Mouse (Mus musculus) thymus, adult 2 months (tissue): Measurements from ENCODE around the gene Fchsd2. TPM values are rescaled to one million over a fixed set of nuclear protein-coding genes. Genes with fewer than 3 reads are reported as not detected.

Experiments
- DNase-seq: peaks from one replicate; pipeline ENCODE4 v3.0.0; 2021
- H3K27ac ChIP-seq: fragments of 200-500 bp; 2 replicates; pipeline ENCODE4 v1.5.1; 2012; ENCODE audit warnings: low read length, control low read depth; ENCODE audit not compliant: control insufficient read depth, insufficient read depth
- H3K27me3 ChIP-seq: fragments of 200-500 bp; 2 replicates; pipeline ENCODE4 v1.6.1; 2012; ENCODE audit warnings: mild to moderate bottlenecking, low read length, moderate library complexity, mixed read lengths; ENCODE audit not compliant: control insufficient read depth, insufficient read depth
- H3K36me3 ChIP-seq: fragments of 200-500 bp; 2 replicates; pipeline ENCODE4 v1.6.1; 2012; ENCODE audit warnings: mild to moderate bottlenecking, low read length, moderate library complexity; ENCODE audit not compliant: control insufficient read depth, insufficient read depth
- H3K4me1 ChIP-seq: fragments of 200-500 bp; replicated peaks from 2 replicates; pipeline ENCODE4 v1.6.1; 2012; ENCODE audit warnings: low read length; ENCODE audit not compliant: control insufficient read depth, insufficient read depth
- H3K4me3 ChIP-seq: fragments of 200-500 bp; 2 replicates; pipeline ENCODE4 v1.5.1; 2012; ENCODE audit warnings: mild to moderate bottlenecking, low read length, control low read depth, moderate library complexity; ENCODE audit not compliant: control insufficient read depth, insufficient read depth
- CTCF ChIP-seq: fragments of 200-500 bp; IDR thresholded peaks from 2 replicates; pipeline ENCODE4 v1.5.1; 2012; ENCODE audit warnings: mild to moderate bottlenecking, control low read depth, low read length, moderate library complexity, borderline replicate concordance; ENCODE audit not compliant: control insufficient read depth, poor library complexity, insufficient read depth; ENCODE audit errors: extremely low read depth
- POLR2A ChIP-seq: fragments of 200-500 bp; IDR thresholded peaks from 2 replicates; pipeline ENCODE4 v1.6.1; 2012; ENCODE audit warnings: mild to moderate bottlenecking, low read length, control low read depth, moderate library complexity; ENCODE audit not compliant: control insufficient read depth, poor library complexity, insufficient read depth; ENCODE audit errors: extremely low read depth
- WGBS: fragments of 180-500 bp; shearing (Covaris S2); methylation state at CpG from one replicate; pipeline ENCODE4 v1.1.7; 2018; 5-methylcytosine and 5-hydroxymethylcytosine counted together
- polyA plus RNA-seq: library from polyadenylated mRNA; depleted of rRNA; stranded (reverse); fragments of >200 nt; gene quantifications from 2 replicates; pipeline ENCODE4 v1.2.3, GENCODE M21; 2012

The Fchsd2 gene
- polyA plus RNA-seq, 1 experiment: 14.3 TPM

- WGBS: 96% methylated on average over 8 of the region's 8 CpGs
- DNase-seq: no peak
- H3K36me3 ChIP-seq: peaks cover 11% of the 10 kb centered on the region
- no peaks in the 10 kb centered on the region for H3K27me3 ChIP-seq
- no peak for TF ChIP-seq CTCF
- no peaks in the 10 kb centered on the region for H3K4me1 ChIP-seq
- no peak overlapping the region for H3K4me3 ChIP-seq
- no peak overlapping the region for H3K27ac ChIP-seq
Observed at GRCm38 (mm10) chr7:101236712-101237473, 144.2 kb downstream of the Fchsd2 start.

GRCm38 (mm10) chr7:101248760-101249159 lies 156.1 kb downstream of the Fchsd2 start:
- no peak overlapping the region for H3K27ac ChIP-seq

GRCm38 (mm10) chr7:101249173-101249572 lies 156.5 kb downstream of the Fchsd2 start:
- DNase-seq: no peak
- TF ChIP-seq POLR2A: no peak
- no peak for TF ChIP-seq CTCF
- peaks cover 15% of the 10 kb centered on the region; the same call in 1 of the 2 replicates for H3K36me3 ChIP-seq
- H3K4me1 ChIP-seq: no peaks in the 10 kb centered on the region
- WGBS: 86% methylated on average over 2 of the region's 2 CpGs
- no peak overlapping the region for H3K4me3 ChIP-seq
- H3K27ac ChIP-seq: no peak overlapping the region
- H3K27me3 ChIP-seq: no peaks in the 10 kb centered on the region

More at GRCm38 (mm10) chr7:101248760-101249159, 156.1 kb downstream of the Fchsd2 start:
- Histone ChIP-seq H3K4me3 (no peak overlapping the region), H3K27me3 (no peaks in the 10 kb centered on the region), H3K4me1 (no peaks in the 10 kb centered on the region), H3K36me3 (peaks cover 15% of the 10 kb centered on the region; the same call in 1 of the 2 replicates)
- WGBS: 96% methylated on average over 4 of the region's 4 CpGs
- no peak for TF ChIP-seq POLR2A
- no peak for TF ChIP-seq CTCF
- DNase-seq: no peak

DNA sequence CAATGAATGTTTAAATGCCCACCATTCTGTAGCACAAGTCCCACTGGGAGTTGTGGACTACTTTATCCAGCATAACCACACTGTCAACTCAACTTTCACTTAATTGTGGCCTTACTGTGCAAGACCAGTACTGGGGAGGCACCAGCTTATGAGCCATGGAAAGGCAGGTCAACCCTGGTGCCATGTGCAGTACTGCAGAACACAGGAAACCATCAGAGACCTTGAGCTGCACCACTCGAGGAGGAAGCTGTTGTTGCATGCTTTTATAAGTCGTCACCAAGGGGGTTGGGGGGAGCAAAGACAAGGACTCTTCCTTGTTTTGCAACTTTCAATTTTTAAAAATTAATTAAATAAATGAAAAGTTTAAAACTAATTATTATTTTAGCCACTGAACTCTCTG lies 160.4 kb downstream of the Fchsd2 start:
- DNase-seq: no peak
- H3K4me3 ChIP-seq: no peak overlapping the region
- WGBS: 34% methylated on average over 2 of the region's 2 CpGs
- H3K27ac ChIP-seq: no peak overlapping the region
- H3K36me3 ChIP-seq: peaks cover 15% of the 10 kb centered on the region; the same call in 1 of the 2 replicates
- H3K27me3 ChIP-seq: no peaks in the 10 kb centered on the region
- TF ChIP-seq CTCF (no peak), POLR2A (no peak)
- H3K4me1 ChIP-seq: no peaks in the 10 kb centered on the region

DNA sequence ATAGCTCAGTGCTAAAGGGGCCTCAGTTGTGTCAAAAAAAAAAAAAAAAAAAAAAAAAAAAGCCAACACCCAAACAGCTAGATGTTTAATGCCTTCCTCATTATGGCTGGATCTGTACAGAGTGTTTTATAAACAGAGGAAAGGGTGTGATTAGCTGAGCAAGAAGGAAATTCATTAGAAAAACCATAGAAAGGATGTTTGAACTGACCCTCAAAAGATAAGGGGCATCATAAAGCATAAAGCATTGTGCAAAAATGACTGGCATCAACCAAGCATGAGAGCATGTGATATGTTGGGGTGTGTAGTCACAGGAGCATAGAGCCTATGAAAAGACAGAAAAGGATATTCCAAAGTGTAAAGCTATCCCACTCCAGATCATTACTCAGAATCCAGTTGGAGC lies 165.8 kb downstream of the Fchsd2 start:
- Histone ChIP-seq H3K36me3 (peaks cover 14% of the 10 kb centered on the region), H3K27ac (no peak overlapping the region), H3K27me3 (no peaks in the 10 kb centered on the region), H3K4me3 (no peak overlapping the region), H3K4me1 (no peaks in the 10 kb centered on the region)
- no peak for DNase-seq
- TF ChIP-seq CTCF (no peak), POLR2A (no peak)

DNA sequence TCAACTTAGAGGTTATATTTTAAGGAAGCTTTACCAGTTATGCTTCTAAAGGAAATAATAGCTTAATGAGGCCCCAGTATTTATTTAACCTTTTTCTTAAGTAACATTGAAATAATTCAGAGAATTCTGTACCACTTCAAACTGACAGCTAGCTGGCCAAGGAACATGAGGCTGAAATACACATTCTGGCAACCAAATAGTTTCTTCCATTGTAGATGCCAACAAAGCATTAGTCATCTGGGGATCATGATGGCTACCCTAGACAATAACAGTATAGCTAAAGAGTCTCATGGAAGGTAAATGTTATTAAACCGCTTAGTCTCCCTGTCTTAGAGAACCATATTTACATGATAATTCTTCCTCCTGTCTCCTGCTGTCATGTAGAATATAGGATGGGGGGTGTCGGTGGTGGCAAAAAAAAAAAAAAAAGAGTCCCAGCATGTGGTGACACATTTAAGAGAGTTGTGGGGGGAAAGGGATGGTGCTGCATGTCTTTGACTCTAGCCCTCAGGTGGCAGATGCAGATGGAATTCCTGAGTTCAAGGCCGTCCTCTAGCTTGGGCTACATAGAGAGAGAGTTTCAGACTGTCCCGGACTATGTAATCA lies 169.4 kb downstream of the Fchsd2 start:
- H3K4me1 ChIP-seq: no peaks in the 10 kb centered on the region
- H3K36me3 ChIP-seq: peaks cover 12% of the 10 kb centered on the region
- H3K27ac ChIP-seq: no peak overlapping the region
- WGBS: 97% methylated on average over 4 of the region's 4 CpGs
- TF ChIP-seq CTCF: no peak
- no peak for TF ChIP-seq POLR2A
- no peaks in the 10 kb centered on the region for H3K27me3 ChIP-seq
- no peak overlapping the region for H3K4me3 ChIP-seq
- DNase-seq: no peak
